Mouse (Mus musculus) hindbrain, embryonic 12.5 days (tissue): Measurements from ENCODE around the gene Ly6g5c. TPM values are rescaled to one million over a fixed set of nuclear protein-coding genes. Genes with fewer than 3 reads are reported as not detected.

ENCODE experiments used
- ATAC-seq: fragments of 200-750 bp; cut with Nextera tagmentation; 2 replicates; pipeline ENCODE4 v1.8.0; 2017; ENCODE audit warnings: moderate TSS enrichment; ENCODE audit not compliant: low FRiP score
- H3K27ac ChIP-seq: fragments of 300-500 bp; sonication (generic); 2 replicates; pipeline ENCODE4 v1.5.1; 2016; ENCODE audit warnings: mild to moderate bottlenecking
- H3K27me3 ChIP-seq: fragments of 300-500 bp; sonication (generic); 2 replicates; pipeline ENCODE4 v1.6.1; 2016; ENCODE audit warnings: mild to moderate bottlenecking
- H3K36me3 ChIP-seq: fragments of 300-500 bp; sonication (generic); 2 replicates; pipeline ENCODE4 v1.6.1; 2016; ENCODE audit warnings: mild to moderate bottlenecking
- H3K4me1 ChIP-seq: fragments of 300-500 bp; sonication (generic); 2 replicates; pipeline ENCODE4 v1.6.1; 2016
- H3K4me2 ChIP-seq: fragments of 300-500 bp; sonication (generic); replicated peaks from 2 replicates; pipeline ENCODE4 v1.6.1; 2016; ENCODE audit warnings: mild to moderate bottlenecking
- H3K4me3 ChIP-seq: fragments of 300-500 bp; sonication (generic); 2 replicates; pipeline ENCODE4 v1.5.1; 2016; ENCODE audit warnings: mild to moderate bottlenecking
- H3K9ac ChIP-seq: fragments of 300-500 bp; sonication (generic); 2 replicates; pipeline ENCODE4 v1.6.1; 2016; ENCODE audit warnings: mild to moderate bottlenecking, moderate library complexity
- H3K9me3 ChIP-seq: fragments of 300-500 bp; sonication (generic); replicated peaks from 2 replicates; pipeline ENCODE4 v1.6.1; 2016; ENCODE audit warnings: mild to moderate bottlenecking
- WGBS: fragments of 180-500 bp; shearing (Covaris S2); methylation state at CpG from one replicate; pipeline ENCODE4 v1.1.7; 2016; 5-methylcytosine and 5-hydroxymethylcytosine counted together
- polyA plus RNA-seq: library from polyadenylated mRNA; unstranded; fragments of >200 nt; fragmentation: Nextera tagmentation; extraction: Ambion mirVana; gene quantifications from 2 replicates; pipeline ENCODE4 v1.2.1, GENCODE M21; 2016

Ly6g5c gene
- polyA plus RNA-seq, 1 experiment from 2014 or later = not detected

GRCm38 (mm10) chr17:35134801-35135590, 26.9 kb downstream of the Ly6g5c start, which contains the start of gene Bag6:
Gene Bag6 (plus strand): TSS chr17:35135178.
- peak; percentile 96 for ATAC-seq
- Histone ChIP-seq H3K4me2 (peak within 1 kb of the TSS; percentile 80), H3K36me3 (peaks cover 23% of the 10 kb centered on the region), H3K4me1 (peaks cover 19% of the 10 kb centered on the region), H3K27ac (peak within 1 kb of the TSS; percentile 96), H3K4me3 (peak within 1 kb of the TSS; percentile 76), H3K9me3 (no peaks in the 10 kb centered on the region), H3K9ac (peak within 1 kb of the TSS; percentile 77), H3K27me3 (no peaks in the 10 kb centered on the region)
- under 1% methylated on average over 66 of the region's 66 CpGs for WGBS

GRCm38 (mm10) chr17:35135591-35136320, 27.7 kb downstream of the Ly6g5c start:
- under 1% methylated on average over 42 of the region's 43 CpGs for WGBS
- H3K27me3 ChIP-seq = no peaks in the 10 kb centered on the region
- peak overlapping the region; percentile 80 for H3K4me2 ChIP-seq
- peaks cover 31% of the 10 kb centered on the region for H3K36me3 ChIP-seq
- peaks cover 19% of the 10 kb centered on the region for H3K4me1 ChIP-seq
- peak overlapping the region; percentile 76 for H3K4me3 ChIP-seq
- H3K27ac ChIP-seq = peak overlapping the region; percentile 96
- no peaks in the 10 kb centered on the region for H3K9me3 ChIP-seq
- peak overlapping the region; percentile 77 for H3K9ac ChIP-seq
- peak; percentile 75 for ATAC-seq

- H3K4me3 ChIP-seq = no peak overlapping the region
- H3K27ac ChIP-seq = no peak overlapping the region
- WGBS = 96% methylated on average over 3 of the region's 3 CpGs
- no peak overlapping the region for H3K4me2 ChIP-seq
- H3K9me3 ChIP-seq = no peaks in the 10 kb centered on the region
- H3K9ac ChIP-seq = no peak overlapping the region
- H3K4me1 ChIP-seq = peaks cover 19% of the 10 kb centered on the region
- H3K27me3 ChIP-seq = no peaks in the 10 kb centered on the region
- no peak for ATAC-seq
- peaks cover 66% of the 10 kb centered on the region for H3K36me3 ChIP-seq
These were observed 31.2 kb downstream of the Ly6g5c start for GRCm38 (mm10) chr17:35139269-35139668.

GRCm38 (mm10) chr17:35140490-35140996, 32.5 kb downstream of the Ly6g5c start:
- Histone ChIP-seq H3K27me3 (no peaks in the 10 kb centered on the region), H3K36me3 (peaks cover 79% of the 10 kb centered on the region), H3K27ac (no peak overlapping the region), H3K9ac (no peak overlapping the region), H3K9me3 (no peaks in the 10 kb centered on the region), H3K4me3 (no peak overlapping the region), H3K4me1 (peaks cover 19% of the 10 kb centered on the region), H3K4me2 (no peak overlapping the region)
- ATAC-seq = no peak
- WGBS = 77% methylated on average over 16 of the region's 16 CpGs

- Histone ChIP-seq H3K4me3 (no peak overlapping the region), H3K4me1 (peaks cover 12% of the 10 kb centered on the region), H3K36me3 (peaks cover 93% of the 10 kb centered on the region), H3K9me3 (no peaks in the 10 kb centered on the region), H3K4me2 (no peak overlapping the region), H3K27me3 (no peaks in the 10 kb centered on the region), H3K9ac (no peak overlapping the region), H3K27ac (no peak overlapping the region)
- 92% methylated on average over 6 of the region's 6 CpGs for WGBS
- no peak for ATAC-seq
These were observed 33.9 kb downstream of the Ly6g5c start for GRCm38 (mm10) chr17:35141971-35142370.

- Histone ChIP-seq H3K27me3 (no peaks in the 10 kb centered on the region), H3K9me3 (no peaks in the 10 kb centered on the region), H3K4me1 (no peaks in the 10 kb centered on the region), H3K4me2 (no peak overlapping the region), H3K36me3 (peaks cover 96% of the 10 kb centered on the region), H3K4me3 (no peak overlapping the region), H3K9ac (no peak overlapping the region), H3K27ac (peak overlapping the region; percentile 48; the same call in 1 of the 2 replicates)
- WGBS = 94% methylated on average over 5 of the region's 5 CpGs
- no peak for ATAC-seq
These were observed 38.1 kb downstream of the Ly6g5c start for GRCm38 (mm10) chr17:35146139-35146538.

- WGBS = 61% methylated on average over 3 of the region's 3 CpGs
- Histone ChIP-seq H3K4me3 (no peak overlapping the region), H3K27me3 (no peaks in the 10 kb centered on the region), H3K4me2 (no peak overlapping the region), H3K27ac (0 out of 2 replicates have a peak overlapping the region, but pooled peaks have one; percentile 30), H3K9me3 (no peaks in the 10 kb centered on the region), H3K9ac (no peak overlapping the region), H3K4me1 (no peaks in the 10 kb centered on the region), H3K36me3 (peaks cover 96% of the 10 kb centered on the region)
- ATAC-seq = no peak
These were observed 39.3 kb downstream of the Ly6g5c start for GRCm38 (mm10) chr17:35147348-35147747.

- Histone ChIP-seq H3K27me3 (no peaks in the 10 kb centered on the region), H3K4me3 (no peak overlapping the region), H3K4me2 (no peak overlapping the region), H3K4me1 (no peaks in the 10 kb centered on the region), H3K9ac (no peak overlapping the region), H3K9me3 (no peaks in the 10 kb centered on the region), H3K36me3 (peaks cover 96% of the 10 kb centered on the region), H3K27ac (no peak overlapping the region)
- 65% methylated on average over 5 of the region's 5 CpGs for WGBS
- ATAC-seq = no peak
These were observed 40.0 kb downstream of the Ly6g5c start for GRCm38 (mm10) chr17:35147922-35148639.

GRCm38 (mm10) chr17:35152121-35152520, 44.0 kb downstream of the Ly6g5c start:
- H3K4me3 ChIP-seq = no peak overlapping the region
- H3K27ac ChIP-seq = no peak overlapping the region
- no peak overlapping the region for H3K4me2 ChIP-seq
- H3K27me3 ChIP-seq = no peaks in the 10 kb centered on the region
- no peaks in the 10 kb centered on the region for H3K9me3 ChIP-seq
- peaks cover 96% of the 10 kb centered on the region for H3K36me3 ChIP-seq
- no peak overlapping the region for H3K9ac ChIP-seq
- no peaks in the 10 kb centered on the region for H3K4me1 ChIP-seq
- no peak for ATAC-seq
- 98% methylated on average over 4 of the region's 4 CpGs for WGBS

GRCm38 (mm10) chr17:35153077-35153476, 45.0 kb downstream of the Ly6g5c start:
- Histone ChIP-seq H3K4me1 (no peaks in the 10 kb centered on the region), H3K4me3 (no peak overlapping the region), H3K4me2 (no peak overlapping the region), H3K9ac (no peak overlapping the region), H3K9me3 (no peaks in the 10 kb centered on the region), H3K27me3 (no peaks in the 10 kb centered on the region), H3K36me3 (peaks cover 98% of the 10 kb centered on the region), H3K27ac (no peak overlapping the region)
- no peak for ATAC-seq
- WGBS = 92% methylated on average over 9 of the region's 9 CpGs

GRCm38 (mm10) chr17:35153931-35154330, 45.9 kb downstream of the Ly6g5c start:
- WGBS = 93% methylated on average over 4 of the region's 4 CpGs
- Histone ChIP-seq H3K9me3 (no peaks in the 10 kb centered on the region), H3K4me2 (no peak overlapping the region), H3K4me1 (no peaks in the 10 kb centered on the region), H3K36me3 (peaks cover 98% of the 10 kb centered on the region), H3K9ac (no peak overlapping the region), H3K27ac (no peak overlapping the region), H3K4me3 (no peak overlapping the region), H3K27me3 (no peaks in the 10 kb centered on the region)
- ATAC-seq = no peak

- ATAC-seq = no peak
- no peak overlapping the region for H3K4me3 ChIP-seq
- no peaks in the 10 kb centered on the region for H3K9me3 ChIP-seq
- H3K27ac ChIP-seq = no peak overlapping the region; the same call in 1 of the 2 replicates
- H3K9ac ChIP-seq = no peak overlapping the region
- no peaks in the 10 kb centered on the region for H3K27me3 ChIP-seq
- WGBS = 76% methylated on average over 7 of the region's 7 CpGs
- no peaks in the 10 kb centered on the region for H3K4me1 ChIP-seq
- H3K4me2 ChIP-seq = no peak overlapping the region
- peaks cover 98% of the 10 kb centered on the region for H3K36me3 ChIP-seq
These were observed 46.5 kb downstream of the Ly6g5c start for GRCm38 (mm10) chr17:35154616-35155015.
